Mouse (Mus musculus): ENCODE data around the gene Naa50. TPM values are rescaled to one million over a fixed set of nuclear protein-coding genes. Genes with fewer than 3 reads are reported as not detected.

Naa50 gene
- total and polyA plus RNA-seq, 3 experiments = 40.1 to 200 (median 122) TPM

- Histone ChIP-seq H3K27ac (ENCODE audit: insufficient read depth, low read depth) (peak overlapping the region; percentile 67), H3K4me3 (replicated peaks in 1 of 3; ENCODE audit: low read depth in 2 of 3, low read length in 2 of 3, poor library complexity in 1 of 3) (peak overlapping the region; percentile 75 to 93 (median 79)), H3K36me3 (replicated peaks in 1 of 2; ENCODE audit: control insufficient read depth in 1 of 2, insufficient read depth in 1 of 2, low read length in 1 of 2) (peaks cover 0 to 18% of the 10 kb centered on the region in 2 experiments), H3K4me2 (ENCODE audit: insufficient read depth, low read depth, poor library complexity, severe bottlenecking) (peak overlapping the region; percentile 32; the same call in 1 of the 2 replicates), H3K27me3 (replicated peaks) (no peaks in the 10 kb centered on the region), H3K4me1 (ENCODE audit: control insufficient read depth in 1 of 2, insufficient read depth in 2 of 2) (peaks cover 0 to 51% of the 10 kb centered on the region in 2 experiments; a peak in 2 of 4 replicates), H3K9ac (ENCODE audit: insufficient read depth, low read depth) (peak overlapping the region; percentile 92), H3K9me3 (replicated peaks; ENCODE audit: low read length) (no peaks in the 10 kb centered on the region), H3K79me2 (replicated peaks; ENCODE audit: control insufficient read depth, extremely low read depth, insufficient read depth, poor library complexity, severe bottlenecking) (peaks cover 50% of the 10 kb centered on the region)
- dilution Hi-C loops (cut with MboI; ENCODE audit: extremely low pct_ligation_motif_present, extremely low pct_unique_long_range_greater_than_20kb, low sequenced_read_pairs) = no loop called here
- in situ Hi-C loops (cut with MboI; ENCODE audit: low pct_ligation_motif_present, low pct_unique_long_range_greater_than_20kb, low sequenced_read_pairs) = no loop called here
- DNase-seq (ENCODE audit: extremely low read depth) = peak; percentile 88
- no peak for TF ChIP-seq ZKSCAN1 (IDR thresholded peaks at IDR 0.05; ENCODE audit: borderline replicate concordance, low read depth, low read length)
- TF ChIP-seq MEF2A (IDR thresholded peaks at IDR 0.05; ENCODE audit: borderline replicate concordance, low read depth, low read length) = no peak
- TF ChIP-seq EP300 (IDR thresholded peaks at IDR 0.05; ENCODE audit: low read length) = no peak
- no peak for TF ChIP-seq GABPA (IDR thresholded peaks at IDR 0.05; ENCODE audit: insufficient replicate concordance, low read depth, low read length)
- no peak for TF ChIP-seq BHLHE40 (IDR thresholded peaks at IDR 0.05; ENCODE audit: low read depth, low read length)
- TF ChIP-seq CHD1 (IDR thresholded peaks at IDR 0.05; ENCODE audit: low read depth, low read length) = peak; percentile 16; the same call in 1 of the 2 replicates
- no peak for TF ChIP-seq JUND (conservative IDR thresholded peaks at IDR 0.05; ENCODE audit: low read depth, low read length)
- TF ChIP-seq MXI1 (IDR thresholded peaks at IDR 0.05; ENCODE audit: low read depth, low read length) = peak; percentile 79; the same call in 1 of the 2 replicates
- peak; percentile 68; the same call in 1 of the 2 replicates for TF ChIP-seq MYC (IDR thresholded peaks at IDR 0.05; ENCODE audit: low read depth, low read length)
- TF ChIP-seq ELF1 (IDR thresholded peaks at IDR 0.05; ENCODE audit: low read depth, low read length) = peak; percentile 83
- no peak for TF ChIP-seq TBP (conservative IDR thresholded peaks at IDR 0.05; ENCODE audit: low read depth, low read length)
- peak; percentile 90; the same call in 1 of the 2 replicates for TF ChIP-seq SIN3A (IDR thresholded peaks at IDR 0.05; ENCODE audit: low read length)
- TF ChIP-seq ZC3H11A (IDR thresholded peaks at IDR 0.05; ENCODE audit: low read depth, low read length) = no peak
- peak; percentile 35 for TF ChIP-seq RAD21 (IDR thresholded peaks at IDR 0.05; ENCODE audit: low read depth, low read length)
- 0 out of 2 replicates have a peak, but pooled peaks have one; percentile 25 for TF ChIP-seq MAX (IDR thresholded peaks at IDR 0.05; ENCODE audit: low read length)
- no peak for TF ChIP-seq NELFE (IDR thresholded peaks at IDR 0.05; ENCODE audit: low read depth, low read length)
- TF ChIP-seq POLR2AphosphoS2 (IDR thresholded peaks at IDR 0.05; ENCODE audit: low read depth, low read length) = no peak
- TF ChIP-seq IRF4 (IDR thresholded peaks at IDR 0.05; ENCODE audit: low read depth, low read length) = peak; percentile 57; the same call in 1 of the 2 replicates
- peak; percentile 99 for TF ChIP-seq MAZ (IDR thresholded peaks at IDR 0.05; ENCODE audit: low read depth, low read length)
- TF ChIP-seq TCF12 (IDR thresholded peaks at IDR 0.05; ENCODE audit: low read depth, low read length) = peak; percentile 40; the same call in 1 of the 2 replicates
- peak in 1 of 2 experiments; percentile 67; a peak in 2 of 4 replicates for TF ChIP-seq CTCF (conservative IDR thresholded peaks at IDR 0.05 in 1 of 2, IDR thresholded peaks at IDR 0.05 in 1 of 2; ENCODE audit: low read depth in 2 of 2, low read length in 2 of 2)
- TF ChIP-seq ZNF384 (IDR thresholded peaks at IDR 0.05; ENCODE audit: low read depth, low read length) = no peak
- TF ChIP-seq USF1 (IDR thresholded peaks at IDR 0.05; ENCODE audit: low read depth, low read length) = no peak
- no peak for TF ChIP-seq ZMIZ1 (IDR thresholded peaks at IDR 0.05; ENCODE audit: low read depth, low read length)
- TF ChIP-seq JUN (IDR thresholded peaks at IDR 0.05; ENCODE audit: insufficient read depth, low read depth, low read length) = no peak
- TF ChIP-seq POLR2A (IDR thresholded peaks at IDR 0.05; ENCODE audit: low read depth, low read length) = peak; percentile 30; the same call in 1 of the 2 replicates
- peak; percentile 92 for TF ChIP-seq UBTF (IDR thresholded peaks at IDR 0.05; ENCODE audit: low read depth, low read length)
- TF ChIP-seq MAFK (IDR thresholded peaks at IDR 0.05; ENCODE audit: insufficient replicate concordance, low read length) = no peak
- peak; percentile 12; the same call in 1 of the 2 replicates for TF ChIP-seq SMC3 (IDR thresholded peaks at IDR 0.05; ENCODE audit: low read depth, low read length)
- no peak for TF ChIP-seq USF2 (conservative IDR thresholded peaks at IDR 0.05; ENCODE audit: low read depth, low read length)
- TF ChIP-seq CHD2 (IDR thresholded peaks at IDR 0.05; ENCODE audit: low read length) = 0 out of 2 replicates have a peak, but pooled peaks have one; percentile 37
- TF ChIP-seq HCFC1 (IDR thresholded peaks at IDR 0.05; ENCODE audit: low read depth, low read length) = peak; percentile 55
- TF ChIP-seq E2F4 (IDR thresholded peaks at IDR 0.05; ENCODE audit: insufficient replicate concordance, low read depth, low read length) = no peak
- TF ChIP-seq NRF1 (IDR thresholded peaks at IDR 0.05; ENCODE audit: low read depth, low read length) = peak; percentile 35; the same call in 1 of the 2 replicates
- TF ChIP-seq ETS1 (conservative IDR thresholded peaks at IDR 0.05; ENCODE audit: low read depth, low read length) = no peak
- no peak for TF ChIP-seq PAX5 (IDR thresholded peaks at IDR 0.05; ENCODE audit: low read length)
- TF ChIP-seq KAT2A (IDR thresholded peaks at IDR 0.05; ENCODE audit: insufficient replicate concordance, low read length) = no peak
- TF ChIP-seq RCOR1 (conservative IDR thresholded peaks at IDR 0.05; ENCODE audit: low read depth, low read length) = no peak
Observed at GRCm38 (mm10) chr16:44140186-44140787, 657 bp downstream of the Naa50 start.

Measured in CH12.LX (cell line).